Mouse (Mus musculus): ENCODE measurements around the gene Erich2. TPM values are rescaled to one million over a fixed set of nuclear protein-coding genes. Genes with fewer than 3 reads are reported as not detected.

Gene Erich2
- polyA plus RNA-seq, 1 experiment from 2014 or later, result 2.6 TPM

DNA sequence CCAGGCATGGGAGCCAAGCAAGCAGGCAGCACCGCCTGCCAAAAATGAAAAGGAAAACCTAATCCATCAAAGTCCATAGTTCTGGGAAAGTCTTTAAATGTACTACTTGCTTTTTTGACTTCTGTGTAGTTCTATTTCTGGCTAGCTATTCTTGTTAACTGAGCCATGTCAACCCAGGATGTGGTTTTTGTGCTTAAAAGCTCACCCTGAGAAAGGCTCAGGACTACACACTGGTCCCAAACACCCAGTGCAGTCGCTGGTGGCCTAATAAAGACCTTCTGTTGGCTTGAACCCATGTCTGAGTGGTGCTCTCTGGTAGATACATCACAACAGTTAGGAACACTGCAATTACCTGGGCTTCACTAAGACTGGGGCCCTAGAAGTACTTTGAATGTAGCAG, 42.8 kb downstream of the Erich2 start:
- Histone ChIP-seq H3K4me1 (no peaks in the 10 kb centered on the region), H3K9ac (no peak overlapping the region), H3K36me3 (no peaks in the 10 kb centered on the region), H3K4me2 (replicated peaks) (no peak overlapping the region), H3K27me3 (0 out of 2 replicates have a peak, but pooled peaks cover under 1% of the 10 kb centered on the region), H3K27ac (no peak overlapping the region), H3K4me3 (no peak overlapping the region), H3K9me3 (replicated peaks) (no peaks in the 10 kb centered on the region)
- no peak for ATAC-seq (ENCODE audit: low FRiP score)
- whole genome bisulfite sequencing, result 88% methylated on average over 2 of the region's 2 CpGs

DNA sequence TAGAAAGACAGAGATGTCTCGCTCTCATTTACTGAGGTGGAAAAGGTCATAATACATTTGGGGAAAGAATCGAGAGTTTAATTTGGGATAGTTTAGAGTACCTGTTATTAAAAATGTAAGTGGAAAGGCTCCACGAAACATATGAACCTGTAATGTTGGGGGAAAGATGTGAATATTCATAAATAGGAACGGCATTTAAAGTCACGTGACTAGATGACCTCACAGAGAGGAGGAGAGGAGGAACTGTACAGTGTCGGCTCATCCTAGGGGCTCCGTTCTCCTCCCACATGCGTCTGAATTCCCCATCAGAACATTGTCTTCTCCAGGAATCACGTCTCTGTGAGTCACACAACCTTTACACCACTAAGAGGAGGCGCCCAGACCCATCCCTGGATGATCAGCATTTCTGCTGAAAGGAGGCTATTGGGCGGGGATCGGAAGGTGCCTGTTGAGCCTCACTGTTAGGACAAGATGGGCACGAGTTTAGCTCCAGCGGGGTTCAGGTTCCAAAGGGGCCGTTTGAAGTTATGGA, 43.5 kb downstream of the Erich2 start:
- no peak overlapping the region for H3K27ac ChIP-seq
- H3K4me3 ChIP-seq, result no peak overlapping the region
- WGBS, result 82% methylated on average over 15 of the region's 15 CpGs
- H3K9me3 ChIP-seq (replicated peaks), result no peaks in the 10 kb centered on the region
- no peaks in the 10 kb centered on the region for H3K36me3 ChIP-seq
- H3K4me2 ChIP-seq (replicated peaks), result no peak overlapping the region
- H3K27me3 ChIP-seq, result 0 out of 2 replicates have a peak, but pooled peaks cover 2% of the 10 kb centered on the region
- no peaks in the 10 kb centered on the region for H3K4me1 ChIP-seq
- ATAC-seq (ENCODE audit: low FRiP score), result no peak
- no peak overlapping the region for H3K9ac ChIP-seq

DNA sequence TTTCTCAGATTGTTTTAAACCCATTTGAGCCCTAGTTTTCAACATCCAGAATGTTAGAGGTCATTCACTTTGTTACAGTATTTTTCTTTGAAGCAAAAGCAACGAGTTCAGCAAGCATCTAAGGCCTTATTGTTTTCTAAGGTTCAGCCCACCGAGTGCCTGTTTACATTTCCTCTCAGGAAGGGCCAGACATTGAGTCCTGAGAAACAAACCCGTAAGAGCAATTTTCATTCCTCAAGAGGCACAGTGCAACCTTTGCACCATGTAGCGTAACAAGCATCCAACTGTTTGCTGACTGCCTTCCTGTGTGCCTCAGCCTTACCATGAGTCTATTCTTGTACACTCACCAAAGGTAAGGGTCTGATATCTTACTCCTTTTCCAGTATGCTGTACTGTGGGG, 44.2 kb downstream of the Erich2 start, which contains the start of gene Gad1:
TSS of gene Gad1 (plus strand) at position 301 of the 400 bp plus-strand sequence.
- H3K27me3 ChIP-seq, result peaks cover 2% of the 10 kb centered on the region; the same call in 1 of the 2 replicates
- no peak within 1 kb of the TSS for H3K4me3 ChIP-seq
- ATAC-seq (ENCODE audit: low FRiP score), result no peak
- H3K4me2 ChIP-seq (replicated peaks), result no peak within 1 kb of the TSS
- no peaks in the 10 kb centered on the region for H3K36me3 ChIP-seq
- WGBS, result 55% methylated on average over 4 of the region's 4 CpGs
- no peak within 1 kb of the TSS for H3K9ac ChIP-seq
- H3K27ac ChIP-seq, result no peak within 1 kb of the TSS
- no peaks in the 10 kb centered on the region for H3K4me1 ChIP-seq
- no peaks in the 10 kb centered on the region for H3K9me3 ChIP-seq (replicated peaks)

GRCm38 (mm10) chr2:70553826-70554225, 45.2 kb downstream of the Erich2 start:
- Histone ChIP-seq H3K4me2 (replicated peaks) (no peak overlapping the region), H3K4me1 (no peaks in the 10 kb centered on the region), H3K4me3 (no peak overlapping the region), H3K27ac (no peak overlapping the region), H3K27me3 (peaks cover 4% of the 10 kb centered on the region; the same call in 1 of the 2 replicates), H3K36me3 (no peaks in the 10 kb centered on the region), H3K9me3 (replicated peaks) (no peaks in the 10 kb centered on the region), H3K9ac (no peak overlapping the region)
- ATAC-seq (ENCODE audit: low FRiP score), result no peak
- 79% methylated on average over 3 of the region's 3 CpGs for WGBS

- WGBS, result 6% methylated on average over 17 of the region's 18 CpGs
- peaks cover 19% of the 10 kb centered on the region; the same call in 1 of the 2 replicates for H3K4me1 ChIP-seq
- peaks cover 48% of the 10 kb centered on the region for H3K27me3 ChIP-seq
- peak overlapping the region; percentile 55 for H3K4me2 ChIP-seq (replicated peaks)
- H3K27ac ChIP-seq, result 0 out of 2 replicates have a peak overlapping the region, but pooled peaks have one; percentile 12
- no peak for ATAC-seq (ENCODE audit: low FRiP score)
- no peak overlapping the region for H3K9ac ChIP-seq
- peak overlapping the region; percentile 10 for H3K4me3 ChIP-seq
- H3K36me3 ChIP-seq, result no peaks in the 10 kb centered on the region
- H3K9me3 ChIP-seq (replicated peaks), result no peaks in the 10 kb centered on the region
Observed at GRCm38 (mm10) chr2:70558112-70558842, 49.7 kb downstream of the Erich2 start.

DNA sequence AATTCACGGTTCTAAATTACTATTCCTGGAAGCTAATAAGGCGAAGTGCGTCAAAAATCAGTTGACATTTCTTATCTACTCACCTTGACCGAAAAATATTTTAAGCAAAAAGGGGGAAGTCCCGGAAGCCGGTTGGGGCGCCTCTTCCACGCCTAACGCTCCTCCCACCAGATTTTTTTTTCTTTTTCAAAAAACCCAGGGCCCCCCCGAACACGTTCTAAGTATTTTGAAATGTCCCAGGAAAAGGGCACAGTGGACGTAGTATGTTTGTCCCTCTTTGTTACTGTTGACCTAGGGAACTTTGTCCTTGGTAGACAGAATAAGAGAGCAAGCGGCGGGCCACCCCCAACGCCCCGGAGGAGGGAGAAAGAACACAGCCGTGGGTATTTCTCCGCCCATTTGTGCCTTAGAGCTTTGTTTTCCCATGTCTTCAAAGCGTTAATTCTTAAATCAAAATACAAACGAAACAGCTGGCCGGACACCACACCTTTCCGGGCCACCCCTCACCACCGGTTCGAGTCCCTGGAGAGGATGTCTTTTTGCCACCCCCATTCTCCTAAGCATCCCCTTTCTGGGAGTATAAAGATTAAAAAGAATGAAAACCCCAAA, 50.3 kb downstream of the Erich2 start:
- H3K36me3 ChIP-seq, result no peaks in the 10 kb centered on the region
- WGBS, result 11% methylated on average over 24 of the region's 24 CpGs
- H3K4me1 ChIP-seq, result peaks cover 26% of the 10 kb centered on the region
- no peak overlapping the region for H3K9ac ChIP-seq
- H3K4me3 ChIP-seq, result peak overlapping the region; percentile 46; the same call in 1 of the 2 replicates
- H3K4me2 ChIP-seq (replicated peaks), result peak overlapping the region; percentile 55
- no peaks in the 10 kb centered on the region for H3K9me3 ChIP-seq (replicated peaks)
- H3K27ac ChIP-seq, result peak overlapping the region; percentile 66; the same call in 1 of the 2 replicates
- peaks cover 55% of the 10 kb centered on the region for H3K27me3 ChIP-seq
- no peak for ATAC-seq (ENCODE audit: low FRiP score)

- WGBS, result 2% methylated on average over 13 of the region's 13 CpGs
- Histone ChIP-seq H3K27me3 (peaks cover 61% of the 10 kb centered on the region), H3K9ac (no peak overlapping the region), H3K4me3 (peak overlapping the region; percentile 46; the same call in 1 of the 2 replicates), H3K4me2 (replicated peaks) (peak overlapping the region; percentile 55), H3K9me3 (replicated peaks) (no peaks in the 10 kb centered on the region), H3K27ac (peak overlapping the region; percentile 66; the same call in 1 of the 2 replicates), H3K4me1 (peaks cover 27% of the 10 kb centered on the region), H3K36me3 (no peaks in the 10 kb centered on the region)
- ATAC-seq (ENCODE audit: low FRiP score), result no peak
Observed at GRCm38 (mm10) chr2:70559520-70559919, 50.9 kb downstream of the Erich2 start.

- peaks cover 41% of the 10 kb centered on the region for H3K4me1 ChIP-seq
- peak overlapping the region; percentile 55 for H3K4me2 ChIP-seq (replicated peaks)
- under 1% methylated on average over 29 of the region's 29 CpGs for WGBS
Observed at GRCm38 (mm10) chr2:70561077-70561795, 52.6 kb downstream of the Erich2 start.

DNA sequence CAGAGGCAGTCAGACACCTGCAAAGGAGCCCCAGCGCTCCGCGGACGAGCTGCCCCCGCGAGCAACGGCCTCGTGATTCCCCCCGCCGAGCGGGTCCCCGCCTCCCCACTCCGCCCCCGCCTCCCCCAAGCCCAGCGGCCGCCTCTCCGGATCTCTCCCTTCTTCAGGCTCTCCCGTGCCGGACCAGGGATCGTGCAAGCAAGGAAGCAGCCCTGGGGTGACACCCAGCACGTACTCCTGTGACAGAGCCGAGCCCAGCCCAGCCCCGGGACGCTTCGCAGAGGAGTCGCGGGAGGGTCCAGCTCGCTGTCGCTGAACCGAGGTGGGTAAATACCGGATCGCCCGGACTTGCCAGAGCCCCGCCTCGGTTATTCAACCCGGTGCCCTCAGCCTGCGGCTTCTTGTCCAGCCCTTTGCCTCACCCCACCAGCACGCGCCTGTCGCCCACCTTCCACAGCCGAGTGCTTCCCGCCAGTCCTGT, 53.4 kb downstream of the Erich2 start:
- no peak for ATAC-seq (ENCODE audit: low FRiP score)
- H3K4me1 ChIP-seq, result peaks cover 50% of the 10 kb centered on the region
- under 1% methylated on average over 36 of the region's 42 CpGs for WGBS

More at GRCm38 (mm10) chr2:70561077-70561795, 52.6 kb downstream of the Erich2 start:
- peak overlapping the region; percentile 89 for H3K27ac ChIP-seq
- H3K27me3 ChIP-seq, result peaks cover 78% of the 10 kb centered on the region
- ATAC-seq (ENCODE audit: low FRiP score), result peak; percentile 75
- H3K9ac ChIP-seq, result peak overlapping the region; percentile 71
- H3K4me3 ChIP-seq, result peak overlapping the region; percentile 46
- no peaks in the 10 kb centered on the region for H3K9me3 ChIP-seq (replicated peaks)
- H3K36me3 ChIP-seq, result no peaks in the 10 kb centered on the region

DNA sequence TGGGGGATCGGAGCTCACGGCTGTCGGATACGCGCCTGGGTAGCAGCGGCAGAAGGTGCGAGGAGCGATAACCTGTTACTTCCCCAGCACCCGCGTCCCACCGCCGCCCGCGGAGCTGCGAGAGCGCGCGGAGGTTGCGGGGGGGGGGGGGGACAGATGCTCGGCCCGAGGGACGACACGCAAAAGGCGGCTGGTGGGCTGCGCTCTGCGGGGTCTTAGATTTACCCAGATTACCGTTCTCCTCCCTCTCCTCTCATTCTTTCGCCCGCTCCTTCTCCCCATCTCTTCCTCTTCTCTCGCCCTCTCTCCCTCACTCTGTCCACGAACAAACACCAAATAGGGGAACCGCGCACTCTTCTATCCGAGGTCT, 54.0 kb downstream of the Erich2 start:
- peaks cover 89% of the 10 kb centered on the region for H3K27me3 ChIP-seq
- under 1% methylated on average over 24 of the region's 34 CpGs for WGBS
- H3K36me3 ChIP-seq, result no peaks in the 10 kb centered on the region
- ATAC-seq (ENCODE audit: low FRiP score), result no peak
- peak overlapping the region; percentile 89 for H3K27ac ChIP-seq
- peaks cover 55% of the 10 kb centered on the region for H3K4me1 ChIP-seq
- peak overlapping the region; percentile 55 for H3K4me2 ChIP-seq (replicated peaks)
- no peaks in the 10 kb centered on the region for H3K9me3 ChIP-seq (replicated peaks)
- peak overlapping the region; percentile 46 for H3K4me3 ChIP-seq
- peak overlapping the region; percentile 71 for H3K9ac ChIP-seq

More for the DNA sequence above, 53.4 kb downstream of the Erich2 start:
- Histone ChIP-seq H3K27me3 (peaks cover 84% of the 10 kb centered on the region), H3K4me2 (replicated peaks) (peak overlapping the region; percentile 55), H3K9me3 (replicated peaks) (no peaks in the 10 kb centered on the region), H3K9ac (peak overlapping the region; percentile 71), H3K27ac (peak overlapping the region; percentile 89), H3K36me3 (no peaks in the 10 kb centered on the region), H3K4me3 (peak overlapping the region; percentile 46)

GRCm38 (mm10) chr2:70562981-70563671, 54.5 kb downstream of the Erich2 start:
- Histone ChIP-seq H3K9ac (peak overlapping the region; percentile 71), H3K36me3 (no peaks in the 10 kb centered on the region), H3K27me3 (peaks cover 95% of the 10 kb centered on the region), H3K4me2 (replicated peaks) (peak overlapping the region; percentile 55), H3K4me3 (peak overlapping the region; percentile 46), H3K27ac (peak overlapping the region; percentile 89), H3K4me1 (peaks cover 60% of the 10 kb centered on the region), H3K9me3 (replicated peaks) (no peaks in the 10 kb centered on the region)
- ATAC-seq (ENCODE audit: low FRiP score), result no peak
- WGBS, result 2% methylated on average over 40 of the region's 40 CpGs

Data from hindbrain, embryonic 12.5 days (tissue).